Comparison of ENCODE assay signal across 7 mouse cellular contexts in the genomic region with DNA sequence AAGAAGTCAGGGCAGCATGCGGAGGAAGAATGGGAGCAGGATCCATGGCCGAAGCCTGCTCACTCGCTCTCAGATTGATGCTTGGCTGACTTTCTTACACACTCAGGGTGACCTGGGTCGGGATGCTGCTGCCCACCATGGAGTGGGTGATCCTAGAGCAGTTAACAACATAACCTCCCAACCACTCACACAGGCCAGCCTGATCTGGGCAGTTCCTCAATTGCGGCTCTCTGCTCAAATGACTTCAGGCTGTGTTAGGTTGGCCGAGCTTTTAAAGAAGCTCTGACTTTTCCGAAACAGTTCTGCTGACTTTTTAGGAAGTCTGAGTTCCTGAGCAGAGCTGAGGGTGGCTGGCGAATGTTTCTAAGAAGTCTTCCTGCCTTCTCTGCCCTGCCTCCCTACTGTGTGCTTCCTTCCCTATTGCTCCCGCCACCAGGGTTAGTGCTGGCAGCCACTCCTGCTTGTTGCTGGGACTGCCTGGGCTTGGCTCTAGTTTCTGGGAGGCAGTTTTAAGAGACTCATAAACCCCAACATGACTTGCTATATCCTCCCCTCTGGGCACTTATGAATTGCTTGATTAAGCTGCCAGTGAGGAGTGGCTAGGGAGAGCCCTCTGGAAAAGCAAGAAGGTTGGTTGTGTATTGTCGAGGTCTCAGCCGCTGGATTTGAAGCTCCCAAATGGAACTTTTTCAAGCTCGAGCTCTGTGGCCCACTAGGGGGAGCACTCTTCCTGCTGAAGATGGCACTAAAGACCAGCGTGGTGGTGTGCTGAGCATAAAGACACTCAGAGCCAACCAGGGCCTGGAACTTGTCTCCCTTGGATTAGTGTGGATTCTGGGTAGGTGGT. TPM values are rescaled to one million over a fixed set of nuclear protein-coding genes. Genes with fewer than 3 reads are reported as not detected.
DNase-seq lines count a peak whose midpoint lies in the region; ATAC-seq lines count a peak whose summit lies in the region.

No protein-coding gene starts in this region.

- H3K27me3 ChIP-seq in midbrain, embryonic 11.5 days (ENCODE audit: control insufficient read depth, insufficient read depth, low read length): no peaks in the 10 kb centered on the region

- no peak overlapping the region for H3K4me3 ChIP-seq in midbrain, embryonic 11.5 days (ENCODE audit: low read depth, low read length)

- peak; percentile 80 for ATAC-seq in midbrain, embryonic 11.5 days (ENCODE audit: low FRiP score)

- H3K4me1 ChIP-seq in midbrain, embryonic 11.5 days (ENCODE audit: control insufficient read depth, insufficient read depth, low read length): no peaks in the 10 kb centered on the region

- H3K9ac ChIP-seq in midbrain, embryonic 11.5 days (ENCODE audit: low read length): no peak overlapping the region

- intact Hi-C loops in left cerebral cortex, postnatal 36 days (cut with DNase I): loop anchor here (5.0 kb wide), 1 partner anchor 112 kb away; no protein-coding TSS in a partner anchor

- peak; percentile 74 to 91 for DNase-seq in adrenal gland, adult (ENCODE audit: inconsistent age in 2 of 2, low spot score in 1 of 2)
- DNase-seq in cerebellum, postnatal 14 days: peak; percentile 75 to 81
- DNase-seq in frontal cortex, postnatal 36 days (ENCODE audit: low spot score in 2 of 2): peak; percentile 66 to 77
- peak; percentile 31 for DNase-seq in kidney, adult 11 months
- peak; percentile 55 to 66 for DNase-seq in left cerebral cortex, postnatal 36 days (ENCODE audit: low spot score in 2 of 2)
- DNase-seq in midbrain, embryonic 11.5 days (ENCODE audit: low spot score, missing footprints): peak; percentile 85
- peak; percentile 26 for DNase-seq in skeletal muscle tissue, adult 2 months (ENCODE audit: low read depth, low spot score)

- H3K36me3 ChIP-seq in midbrain, embryonic 11.5 days (ENCODE audit: control insufficient read depth, insufficient read depth, low read length): 0 out of 2 replicates have a peak, but pooled peaks cover 2% of the 10 kb centered on the region

- H3K4me2 ChIP-seq in midbrain, embryonic 11.5 days: no peak overlapping the region

- H3K27ac ChIP-seq in midbrain, embryonic 11.5 days (ENCODE audit: low read depth, low read length): no peak overlapping the region

- no peaks in the 10 kb centered on the region for H3K9me3 ChIP-seq in midbrain, embryonic 11.5 days (ENCODE audit: control insufficient read depth, low read length)

- WGBS in midbrain, embryonic 11.5 days: 65% methylated on average over 13 of the region's 13 CpGs

RNA-seq across cellular contexts. Expression of a gene that starts 9.9 kb away (rescaled TPM):
- total RNA-seq in left cerebral cortex, postnatal 36 days (2021): 10 to 100 TPM; 17.2 to 25.1 TPM
- 9.7 and 11.1 TPM in 2 replicates for polyA plus RNA-seq in midbrain, embryonic 11.5 days (2014; fragmentation: Nextera tagmentation; extraction: Ambion mirVana)

Comparison
In these comparisons a context has a peak if more than half of its experiments do, and no peak if none do; other contexts are left out.
1. DNase-seq: peak in every context shown above with its lines; median percentile 85 in midbrain, embryonic 11.5 days; 82 in adrenal gland, adult; 78 in cerebellum, postnatal 14 days; 72 in frontal cortex, postnatal 36 days; 60 in left cerebral cortex, postnatal 36 days; 31 in kidney, adult 11 months; 26 in skeletal muscle tissue, adult 2 months.